Mouse (Mus musculus): ENCODE measurements around the gene Cfap61.

DNA sequence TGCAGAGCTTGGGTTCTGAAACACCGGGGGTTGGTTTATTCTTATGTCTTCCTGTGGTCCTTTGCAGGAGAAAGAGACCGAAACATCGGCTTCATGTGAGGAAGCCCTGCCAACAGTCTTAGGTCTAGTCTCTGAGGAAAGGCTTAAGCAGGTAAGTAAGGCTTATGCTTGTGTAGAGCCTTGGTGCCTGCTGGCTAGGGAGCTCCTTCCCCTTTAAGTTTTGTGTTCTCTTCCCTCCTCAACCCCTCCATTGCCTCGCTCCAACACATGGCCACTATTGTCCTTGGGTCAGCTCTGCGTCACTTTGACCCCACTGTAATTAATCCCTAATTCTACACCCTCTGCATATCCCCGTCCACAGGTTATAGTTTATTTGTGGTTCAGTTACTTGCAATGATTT lies 74.2 kb downstream of the Cfap61 start:
- no peak for TF ChIP-seq CTCF (IDR thresholded peaks at IDR 0.05; ENCODE audit: low read depth)
- no peak for TF ChIP-seq EP300 (IDR thresholded peaks at IDR 0.05; ENCODE audit: low read depth)
